Mouse (Mus musculus) liver, embryonic 16.5 days (tissue): ENCODE results near the gene Hnrnpul1. TPM values are rescaled to one million over a fixed set of nuclear protein-coding genes. Genes with fewer than 3 reads are reported as not detected.
"Not testable (repeated sequence)": the region's sequence is repeated elsewhere in the genome, so short reads cannot be mapped to it uniquely, and the experiment has no call there.

Experiments
- ATAC-seq: fragments of 200-750 bp; cut with Nextera tagmentation; 2 replicates; pipeline ENCODE4 v1.8.0; 2017; ENCODE audit warnings: low read depth, mild to moderate bottlenecking, moderate number of reproducible peaks, moderate library complexity
- H3K27ac ChIP-seq: fragments of 300-500 bp; sonication (generic); 2 replicates; pipeline ENCODE4 v1.5.1; 2014; ENCODE audit warnings: mild to moderate bottlenecking, low read length
- H3K27me3 ChIP-seq: fragments of 300-500 bp; sonication (generic); 2 replicates; pipeline ENCODE4 v1.6.1; 2014; ENCODE audit warnings: low read depth, low read length, mixed read lengths; ENCODE audit not compliant: control insufficient read depth, insufficient read depth
- H3K36me3 ChIP-seq: fragments of 300-500 bp; sonication (generic); 2 replicates; pipeline ENCODE4 v1.6.1; 2014; ENCODE audit warnings: mild to moderate bottlenecking; ENCODE audit not compliant: control insufficient read depth, insufficient read depth
- H3K4me1 ChIP-seq: fragments of 300-500 bp; sonication (generic); 2 replicates; pipeline ENCODE4 v1.6.1; 2014; ENCODE audit warnings: low read depth, low read length, mixed read lengths; ENCODE audit not compliant: control insufficient read depth
- H3K4me2 ChIP-seq: fragments of 300-500 bp; sonication (generic); 2 replicates; pipeline ENCODE4 v1.6.1; 2014; ENCODE audit warnings: low read depth, low read length, mixed read lengths
- H3K4me3 ChIP-seq: fragments of 300-500 bp; sonication (generic); 2 replicates; pipeline ENCODE4 v1.5.1; 2014; ENCODE audit warnings: low read depth, mild to moderate bottlenecking, low read length
- H3K9ac ChIP-seq: fragments of 300-500 bp; sonication (generic); 2 replicates; pipeline ENCODE4 v1.6.1; 2014; ENCODE audit warnings: low read depth, low read length
- H3K9me3 ChIP-seq: fragments of 300-500 bp; sonication (generic); replicated peaks from 2 replicates; pipeline ENCODE4 v1.6.1; 2016; ENCODE audit warnings: low read length; ENCODE audit not compliant: control insufficient read depth
- WGBS: fragments of 180-500 bp; shearing (Covaris S2); extraction: QIAGEN DNeasy Blood & Tissue Kit; methylation state at CpG from one replicate; pipeline ENCODE4 v1.1.7; 2014; ENCODE audit not compliant: insufficient replicate concordance; 5-methylcytosine and 5-hydroxymethylcytosine counted together
- polyA plus RNA-seq: library from polyadenylated mRNA; unstranded; fragments of >200 nt; fragmentation: Nextera tagmentation; extraction: Ambion mirVana; gene quantifications from 2 replicates; pipeline ENCODE4 v1.2.1, GENCODE M21; 2015

Gene Hnrnpul1
- polyA plus RNA-seq, 1 experiment from 2014 or later = 24.8 TPM

GRCm38 (mm10) chr7:25734991-25735390 lies 19.6 kb downstream of the Hnrnpul1 start:
- no peaks in the 10 kb centered on the region for H3K27me3 ChIP-seq
- no peak for ATAC-seq
- H3K36me3 ChIP-seq = peaks cover 79% of the 10 kb centered on the region
- 26% methylated on average over 4 of the region's 4 CpGs for WGBS
- no peak overlapping the region for H3K4me2 ChIP-seq
- peaks cover 7% of the 10 kb centered on the region for H3K4me1 ChIP-seq
- H3K9me3 ChIP-seq = no peaks in the 10 kb centered on the region
- H3K27ac ChIP-seq = no peak overlapping the region
- no peak overlapping the region for H3K9ac ChIP-seq
- H3K4me3 ChIP-seq = no peak overlapping the region

- Histone ChIP-seq H3K9ac (no peak overlapping the region), H3K36me3 (peaks cover 86% of the 10 kb centered on the region), H3K9me3 (no peaks in the 10 kb centered on the region), H3K4me3 (no peak overlapping the region), H3K4me1 (peaks cover 7% of the 10 kb centered on the region), H3K4me2 (no peak overlapping the region), H3K27me3 (no peaks in the 10 kb centered on the region), H3K27ac (no peak overlapping the region)
- WGBS = 61% methylated on average over 8 of the region's 8 CpGs
- ATAC-seq = no peak
These were observed 23.1 kb downstream of the Hnrnpul1 start for GRCm38 (mm10) chr7:25731294-25732055.

GRCm38 (mm10) chr7:25729862-25730261 lies 24.7 kb downstream of the Hnrnpul1 start:
- H3K27me3 ChIP-seq = no peaks in the 10 kb centered on the region
- no peak overlapping the region for H3K9ac ChIP-seq
- H3K9me3 ChIP-seq = no peaks in the 10 kb centered on the region
- no peak for ATAC-seq
- WGBS = 68% methylated on average over 2 of the region's 2 CpGs
- no peak overlapping the region for H3K27ac ChIP-seq
- H3K4me3 ChIP-seq = no peak overlapping the region
- no peak overlapping the region for H3K4me2 ChIP-seq
- no peaks in the 10 kb centered on the region for H3K4me1 ChIP-seq
- peaks cover 89% of the 10 kb centered on the region for H3K36me3 ChIP-seq

GRCm38 (mm10) chr7:25729396-25729795 lies 25.2 kb downstream of the Hnrnpul1 start:
- no peak overlapping the region for H3K27ac ChIP-seq
- no peaks in the 10 kb centered on the region for H3K27me3 ChIP-seq
- H3K4me2 ChIP-seq = no peak overlapping the region
- no peak overlapping the region for H3K9ac ChIP-seq
- H3K36me3 ChIP-seq = peaks cover 91% of the 10 kb centered on the region
- H3K4me3 ChIP-seq = no peak overlapping the region
- H3K9me3 ChIP-seq = no peaks in the 10 kb centered on the region
- H3K4me1 ChIP-seq = no peaks in the 10 kb centered on the region
- 39% methylated on average over 2 of the region's 2 CpGs for WGBS
- ATAC-seq = no peak

- Histone ChIP-seq H3K4me2 (no peak overlapping the region), H3K4me1 (peaks cover 3% of the 10 kb centered on the region), H3K9me3 (no peaks in the 10 kb centered on the region), H3K27me3 (no peaks in the 10 kb centered on the region), H3K9ac (no peak overlapping the region), H3K4me3 (no peak overlapping the region), H3K27ac (no peak overlapping the region), H3K36me3 (peaks cover 94% of the 10 kb centered on the region)
- ATAC-seq = no peak
- 92% methylated on average over 5 of the region's 5 CpGs for WGBS
These were observed 26.8 kb downstream of the Hnrnpul1 start for GRCm38 (mm10) chr7:25727800-25728199.

GRCm38 (mm10) chr7:25725886-25726285 lies 28.7 kb downstream of the Hnrnpul1 start:
- Histone ChIP-seq H3K9me3 (no peaks in the 10 kb centered on the region), H3K9ac (no peak overlapping the region), H3K27ac (no peak overlapping the region), H3K4me2 (no peak overlapping the region), H3K4me1 (peaks cover 11% of the 10 kb centered on the region), H3K36me3 (peaks cover 86% of the 10 kb centered on the region), H3K4me3 (no peak overlapping the region), H3K27me3 (no peaks in the 10 kb centered on the region)
- 69% methylated on average over 19 of the region's 19 CpGs for WGBS
- no peak for ATAC-seq

GRCm38 (mm10) chr7:25721776-25722175 lies 32.8 kb downstream of the Hnrnpul1 start:
- H3K27ac ChIP-seq, H3K4me3 ChIP-seq, ATAC-seq, H3K27me3 ChIP-seq, H3K4me2 ChIP-seq, H3K9me3 ChIP-seq, H3K9ac ChIP-seq: not testable (repeated sequence)
- Histone ChIP-seq H3K36me3 (peaks cover 53% of the 10 kb centered on the region), H3K4me1 (peaks cover 33% of the 10 kb centered on the region)

GRCm38 (mm10) chr7:25720760-25721159 lies 33.8 kb downstream of the Hnrnpul1 start:
- no peaks in the 10 kb centered on the region for H3K27me3 ChIP-seq
- H3K4me3 ChIP-seq = no peak overlapping the region
- WGBS = 79% methylated on average over 5 of the region's 5 CpGs
- H3K9me3 ChIP-seq = no peaks in the 10 kb centered on the region
- H3K4me2 ChIP-seq = no peak overlapping the region
- H3K4me1 ChIP-seq = peaks cover 33% of the 10 kb centered on the region
- no peak overlapping the region for H3K9ac ChIP-seq
- H3K27ac ChIP-seq = no peak overlapping the region
- peaks cover 45% of the 10 kb centered on the region for H3K36me3 ChIP-seq
- no peak for ATAC-seq

GRCm38 (mm10) chr7:25719761-25720610 lies 34.6 kb downstream of the Hnrnpul1 start:
- 45% methylated on average over 10 of the region's 10 CpGs for WGBS
- no peak for ATAC-seq
- no peak overlapping the region for H3K4me3 ChIP-seq
- peak overlapping the region; percentile 91 for H3K27ac ChIP-seq
- H3K36me3 ChIP-seq = peaks cover 45% of the 10 kb centered on the region
- H3K4me2 ChIP-seq = peak overlapping the region; percentile 87; the same call in 1 of the 2 replicates
- H3K4me1 ChIP-seq = peaks cover 33% of the 10 kb centered on the region
- H3K9ac ChIP-seq = no peak overlapping the region; the same call in 1 of the 2 replicates
- no peaks in the 10 kb centered on the region for H3K9me3 ChIP-seq
- no peaks in the 10 kb centered on the region for H3K27me3 ChIP-seq
